8 mouse cellular contexts compared by ENCODE assay signal in genomic region chr9:105495316-105496174, GRCm38 (mm10). TPM values are rescaled to one million over a fixed set of nuclear protein-coding genes. Genes with fewer than 3 reads are reported as not detected.
DNase-seq lines count a peak whose midpoint lies in the region; ATAC-seq lines count a peak whose summit lies in the region.

No protein-coding gene starts in this region.

- H3K27ac ChIP-seq in forebrain, embryonic 11.5 days (ENCODE audit: low read depth, low read length) = peak overlapping the region; percentile 95
- H3K27ac ChIP-seq in hindbrain, embryonic 12.5 days = peak overlapping the region; percentile 98

- ATAC-seq in forebrain, embryonic 11.5 days (replicated peaks; ENCODE audit: low FRiP score) = peak; percentile 31
- ATAC-seq in hindbrain, embryonic 12.5 days (ENCODE audit: low FRiP score) = peak; percentile 69

- peaks cover 3% of the 10 kb centered on the region for H3K4me1 ChIP-seq in forebrain, embryonic 11.5 days (replicated peaks; ENCODE audit: control insufficient read depth, insufficient read depth, low read length)
- H3K4me1 ChIP-seq in hindbrain, embryonic 12.5 days = peaks cover 12% of the 10 kb centered on the region

- peak overlapping the region; percentile 96 for H3K4me2 ChIP-seq in forebrain, embryonic 11.5 days (ENCODE audit: low read depth, low read length, severe bottlenecking)
- peak overlapping the region; percentile 97 for H3K4me2 ChIP-seq in hindbrain, embryonic 12.5 days (replicated peaks)

- no peaks in the 10 kb centered on the region for H3K27me3 ChIP-seq in forebrain, embryonic 11.5 days (ENCODE audit: control insufficient read depth, insufficient read depth, low read length)
- no peaks in the 10 kb centered on the region for H3K27me3 ChIP-seq in hindbrain, embryonic 12.5 days

- WGBS in forebrain, embryonic 11.5 days = 2% methylated on average over 39 of the region's 39 CpGs
- WGBS in hindbrain, embryonic 12.5 days = 1% methylated on average over 38 of the region's 39 CpGs

- peak overlapping the region; percentile 93 for H3K9ac ChIP-seq in forebrain, embryonic 11.5 days (ENCODE audit: low read length)
- peak overlapping the region; percentile 93 for H3K9ac ChIP-seq in hindbrain, embryonic 12.5 days

- H3K36me3 ChIP-seq in forebrain, embryonic 11.5 days (ENCODE audit: control insufficient read depth, insufficient read depth, low read length) = no peaks in the 10 kb centered on the region
- H3K36me3 ChIP-seq in hindbrain, embryonic 12.5 days = no peaks in the 10 kb centered on the region

- H3K9me3 ChIP-seq in forebrain, embryonic 11.5 days (ENCODE audit: control insufficient read depth, low read length) = no peaks in the 10 kb centered on the region
- no peaks in the 10 kb centered on the region for H3K9me3 ChIP-seq in hindbrain, embryonic 12.5 days (replicated peaks)

- peak; percentile 30 to 88 for DNase-seq in adrenal gland, adult (ENCODE audit: inconsistent age in 2 of 2, low spot score in 1 of 2)
- no peak for DNase-seq in adrenal gland, postnatal 25 days
- DNase-seq in c-Kit-positive CD71-positive TER-119-positive erythroid progenitor cells, embryonic 14.5 days (ENCODE audit: low spot score) = peak; percentile 70
- DNase-seq in forebrain, embryonic 11.5 days (ENCODE audit: low spot score) = peak; percentile 64
- peak; percentile 62 to 74 for DNase-seq in layer of hippocampus, postnatal 10 days (ENCODE audit: low spot score in 2 of 2)
- peak; percentile 49 for DNase-seq in lung, postnatal 14 days
- peak; percentile 62 for DNase-seq in retina, postnatal 7 days (ENCODE audit: low read depth, low spot score)

- H3K4me3 ChIP-seq in forebrain, embryonic 11.5 days (ENCODE audit: low read depth, low read length) = peak overlapping the region; percentile 86
- peak overlapping the region; percentile 84 for H3K4me3 ChIP-seq in hindbrain, embryonic 12.5 days

RNA-seq across cellular contexts. Expression of gene Atp2c1, which starts 31.6 kb away (rescaled TPM):
- total RNA-seq in adrenal gland, postnatal 25 days (2021) = 71.8 and 76.2 TPM in 2 replicates
- polyA plus RNA-seq in forebrain, embryonic 11.5 days (2014; fragmentation: Nextera tagmentation; extraction: Ambion mirVana) = 59.3 and 69.5 TPM in 2 replicates
- 94.4 and 99.3 TPM in 2 replicates for polyA plus RNA-seq in hindbrain, embryonic 12.5 days (2016; fragmentation: Nextera tagmentation; extraction: Ambion mirVana)
- 100 to 1,000 TPM; 252 to 278 TPM for total RNA-seq in layer of hippocampus, postnatal 10 days (2021)
